Mouse (Mus musculus): Measurements from ENCODE around the gene Pld4. TPM values are rescaled to one million over a fixed set of nuclear protein-coding genes. Genes with fewer than 3 reads are reported as not detected.

The Pld4 gene
- total RNA-seq, 2 experiments from 2014 or later, result 12.5 TPM

- peak in 1 of 2 experiments; percentile 12 for DNase-seq (ENCODE audit: low spot score in 2 of 2)
Observed at GRCm38 (mm10) chr12:112764991-112765390, 4.5 kb downstream of the Pld4 start.

DNA sequence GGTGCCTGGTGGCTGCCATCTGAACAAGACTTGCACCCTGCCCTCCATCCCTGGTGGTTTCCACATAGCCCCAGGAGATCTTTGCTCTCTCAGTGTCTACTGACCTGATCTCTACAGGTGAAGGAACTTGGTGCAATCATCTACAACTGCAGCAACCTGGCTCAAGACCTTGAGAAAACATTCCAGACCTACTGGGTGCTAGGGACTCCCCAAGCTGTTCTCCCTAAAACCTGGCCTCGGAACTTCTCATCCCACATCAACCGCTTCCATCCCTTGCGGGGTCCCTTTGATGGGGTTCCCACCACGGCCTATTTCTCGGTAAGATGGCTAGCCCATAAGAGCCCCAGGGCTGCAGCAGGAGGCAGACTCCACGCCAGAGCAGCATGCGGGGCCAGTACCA is 6.1 kb downstream of the Pld4 start:
- peak in 1 of 2 experiments; percentile 15 for DNase-seq (ENCODE audit: low spot score in 2 of 2)

DNA sequence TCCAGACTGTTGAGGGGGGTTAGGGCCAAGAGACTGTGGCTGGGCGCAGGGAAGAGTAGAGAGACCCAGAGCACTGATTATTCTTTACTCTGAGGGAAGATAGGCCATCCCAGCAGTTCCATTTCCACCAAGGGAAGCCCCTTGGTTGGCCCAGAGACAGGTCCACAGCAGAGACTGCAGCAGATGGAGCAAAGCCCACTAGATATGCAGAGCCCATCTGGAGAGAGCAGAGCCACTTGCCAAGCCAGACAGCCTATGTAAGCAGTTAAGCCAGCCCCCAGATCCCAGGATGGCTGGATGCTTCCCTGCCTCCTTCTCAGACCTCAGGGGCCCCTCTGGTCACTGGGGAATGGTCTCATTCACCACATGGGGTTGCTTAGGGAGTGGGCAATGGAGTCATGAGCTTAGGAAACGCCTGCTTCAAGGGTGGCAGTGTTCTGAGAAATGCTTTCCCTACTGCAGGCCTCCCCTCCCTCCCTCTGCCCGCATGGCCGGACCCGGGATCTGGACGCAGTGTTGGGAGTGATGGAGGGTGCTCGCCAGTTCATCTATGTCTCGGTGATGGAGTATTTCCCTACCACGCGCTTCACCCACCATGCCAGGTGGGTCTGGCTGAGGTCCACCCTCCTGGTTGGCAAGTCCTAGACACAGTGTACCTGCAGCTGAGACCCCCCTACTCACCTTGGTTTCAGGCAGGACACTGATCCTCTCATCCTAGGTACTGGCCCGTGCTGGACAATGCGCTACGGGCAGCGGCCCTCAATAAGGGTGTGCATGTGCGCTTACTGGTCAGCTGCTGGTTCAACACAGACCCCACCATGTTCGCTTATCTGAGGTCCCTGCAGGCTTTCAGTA is 6.8 kb downstream of the Pld4 start:
- DNase-seq (ENCODE audit: low spot score in 2 of 2), result peak in 1 of 2 experiments; percentile 16

DNA sequence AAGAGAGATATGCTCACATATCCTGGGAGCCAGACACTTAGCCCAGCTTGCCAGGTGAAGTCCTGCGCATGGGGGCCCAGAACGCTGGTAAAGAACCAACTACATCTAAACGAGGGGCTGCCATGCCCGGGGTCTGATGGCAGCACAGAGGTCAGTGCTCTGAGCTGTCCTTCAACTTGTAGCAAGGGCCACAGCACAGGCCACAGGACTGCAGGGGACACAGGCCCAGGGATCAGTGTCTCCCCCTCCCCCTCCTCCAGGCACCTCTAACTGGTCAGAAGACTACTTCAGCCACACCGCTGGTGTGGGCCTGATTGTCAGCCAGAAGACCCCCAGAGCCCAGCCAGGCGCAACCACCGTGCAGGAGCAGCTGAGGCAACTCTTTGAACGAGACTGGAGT is 7.7 kb downstream of the Pld4 start:
- peak in 1 of 2 experiments; percentile 13 for DNase-seq (ENCODE audit: low spot score in 2 of 2)

DNA sequence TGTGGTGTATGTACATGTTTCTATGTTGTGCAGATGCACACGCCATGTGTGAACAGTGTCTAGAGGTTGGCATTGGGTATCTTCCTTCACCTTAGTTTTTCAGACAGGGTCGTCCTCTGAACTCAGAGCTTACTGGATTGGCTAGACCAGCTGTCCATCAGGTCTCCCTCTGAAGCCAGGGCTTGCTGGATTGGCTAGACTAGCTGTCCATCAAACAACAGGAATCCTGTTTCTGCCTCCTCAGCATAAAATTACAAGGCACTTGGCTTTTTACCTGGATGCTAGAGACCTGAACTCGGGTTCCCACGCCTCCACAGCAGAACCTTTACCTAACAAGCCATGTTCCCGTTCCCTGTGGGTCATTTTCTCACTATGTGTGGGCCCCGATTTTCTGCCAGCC is 8.6 kb downstream of the Pld4 start:
- DNase-seq (ENCODE audit: low spot score in 2 of 2), result peak in 1 of 2 experiments; percentile 12

GRCm38 (mm10) chr12:112769751-112770150 is 9.3 kb downstream of the Pld4 start:
- no peak for DNase-seq (ENCODE audit: low spot score in 2 of 2)

- peak; percentile 6 to 14 for DNase-seq (ENCODE audit: low spot score in 2 of 2)
Observed at GRCm38 (mm10) chr12:112770396-112770795, 9.9 kb downstream of the Pld4 start.

DNA sequence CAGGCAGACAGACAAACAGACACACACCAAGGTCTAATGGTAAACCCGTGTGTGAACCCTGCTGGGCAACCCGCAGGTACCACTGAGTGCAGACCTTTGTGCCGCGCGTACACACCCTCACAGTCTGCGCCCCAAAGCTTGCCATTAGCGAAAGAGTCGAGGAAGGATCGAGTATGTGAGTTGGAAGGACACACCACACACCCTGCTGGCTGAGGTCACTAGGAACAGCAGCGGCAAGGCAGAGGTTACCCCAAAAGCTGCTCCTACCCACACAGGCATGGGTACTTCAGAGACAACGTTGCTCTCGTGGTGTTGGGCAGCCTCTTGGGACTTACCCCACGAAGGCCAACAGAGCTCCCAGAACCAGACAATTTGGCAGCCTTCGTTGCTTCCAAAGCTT is 11.9 kb downstream of the Pld4 start:
- peak in 1 of 2 experiments; percentile 14 for DNase-seq (ENCODE audit: low spot score in 2 of 2)

DNA sequence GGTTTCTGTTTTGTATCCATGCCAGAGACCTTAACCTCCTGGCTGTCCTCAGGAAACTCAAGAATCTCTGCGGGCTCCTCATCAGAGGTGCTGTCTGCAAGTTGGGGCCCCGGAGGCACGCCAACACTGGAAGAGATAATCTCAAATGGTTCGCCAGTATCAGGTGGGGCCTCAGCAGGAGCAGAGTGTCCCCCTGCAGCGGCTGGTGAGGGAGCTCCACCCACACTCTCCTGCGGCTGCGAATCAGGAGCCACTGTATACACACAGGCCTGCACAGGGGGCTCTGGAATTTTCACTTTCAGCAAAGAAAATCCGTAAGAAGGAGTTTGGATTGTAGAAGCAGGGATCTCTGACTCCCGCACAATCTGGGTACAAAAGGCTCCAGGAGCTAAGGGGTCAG is 12.9 kb downstream of the Pld4 start:
- DNase-seq (ENCODE audit: low spot score in 2 of 2), result no peak

GRCm38 (mm10) chr12:112774026-112774425 is 13.6 kb downstream of the Pld4 start:
- DNase-seq (ENCODE audit: low spot score in 2 of 2), result no peak

GRCm38 (mm10) chr12:112774481-112774880 is 14.0 kb downstream of the Pld4 start:
- DNase-seq (ENCODE audit: low spot score in 2 of 2), result no peak

DNA sequence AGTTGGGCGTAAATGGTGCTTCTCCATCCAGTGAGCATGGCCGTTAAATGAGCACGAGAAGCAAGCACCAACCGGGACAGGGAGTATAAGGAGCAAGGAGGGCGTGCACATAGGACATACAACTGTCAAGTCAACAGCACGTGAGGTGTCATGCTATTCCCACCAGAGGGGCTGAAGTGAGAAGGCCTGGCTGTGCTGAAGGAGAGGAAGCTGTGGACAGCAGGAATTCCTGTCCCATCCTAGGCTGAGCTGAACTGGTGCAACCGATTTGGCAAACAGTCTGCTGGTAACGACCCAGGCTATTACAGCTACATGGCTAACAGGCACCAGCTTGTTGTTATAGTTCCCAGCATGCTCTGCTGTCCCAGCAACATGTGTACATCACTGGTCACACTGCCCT is 30.6 kb downstream of the Pld4 start:
- no peak for DNase-seq (ENCODE audit: low spot score in 2 of 2)

GRCm38 (mm10) chr12:112793601-112794355 is 33.3 kb downstream of the Pld4 start:
- DNase-seq (ENCODE audit: low spot score in 2 of 2), result peak in 1 of 2 experiments; percentile 45

DNA sequence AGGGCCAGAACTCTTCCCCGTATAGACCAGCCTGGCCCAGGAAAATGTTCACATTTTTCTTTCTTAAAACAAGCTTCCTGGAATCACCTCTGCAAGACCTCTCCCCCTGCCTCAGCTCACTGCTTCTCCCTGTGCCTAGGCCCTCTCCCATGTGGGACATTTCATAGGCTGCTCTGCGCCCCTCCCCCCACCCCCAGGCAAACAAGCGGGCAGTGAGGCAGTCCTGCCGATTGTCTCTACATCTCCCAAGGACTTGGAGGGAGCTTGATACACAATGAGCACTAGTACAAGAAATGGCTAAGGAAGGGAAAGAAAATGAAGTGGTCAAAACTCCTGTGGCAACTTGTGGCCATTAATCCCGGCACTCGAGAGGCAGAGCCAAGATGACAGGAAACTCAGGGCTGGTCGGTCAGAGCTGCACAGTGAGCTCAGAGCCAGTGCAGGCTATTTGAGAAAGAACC is 33.9 kb downstream of the Pld4 start:
- no peak for DNase-seq (ENCODE audit: low spot score in 2 of 2)

GRCm38 (mm10) chr12:112794998-112795397 is 34.5 kb downstream of the Pld4 start:
- no peak for DNase-seq (ENCODE audit: low spot score in 2 of 2)

- peak in 1 of 2 experiments; percentile 42 for DNase-seq (ENCODE audit: low spot score in 2 of 2)
Observed at GRCm38 (mm10) chr12:112795466-112796104, 35.1 kb downstream of the Pld4 start.

DNA sequence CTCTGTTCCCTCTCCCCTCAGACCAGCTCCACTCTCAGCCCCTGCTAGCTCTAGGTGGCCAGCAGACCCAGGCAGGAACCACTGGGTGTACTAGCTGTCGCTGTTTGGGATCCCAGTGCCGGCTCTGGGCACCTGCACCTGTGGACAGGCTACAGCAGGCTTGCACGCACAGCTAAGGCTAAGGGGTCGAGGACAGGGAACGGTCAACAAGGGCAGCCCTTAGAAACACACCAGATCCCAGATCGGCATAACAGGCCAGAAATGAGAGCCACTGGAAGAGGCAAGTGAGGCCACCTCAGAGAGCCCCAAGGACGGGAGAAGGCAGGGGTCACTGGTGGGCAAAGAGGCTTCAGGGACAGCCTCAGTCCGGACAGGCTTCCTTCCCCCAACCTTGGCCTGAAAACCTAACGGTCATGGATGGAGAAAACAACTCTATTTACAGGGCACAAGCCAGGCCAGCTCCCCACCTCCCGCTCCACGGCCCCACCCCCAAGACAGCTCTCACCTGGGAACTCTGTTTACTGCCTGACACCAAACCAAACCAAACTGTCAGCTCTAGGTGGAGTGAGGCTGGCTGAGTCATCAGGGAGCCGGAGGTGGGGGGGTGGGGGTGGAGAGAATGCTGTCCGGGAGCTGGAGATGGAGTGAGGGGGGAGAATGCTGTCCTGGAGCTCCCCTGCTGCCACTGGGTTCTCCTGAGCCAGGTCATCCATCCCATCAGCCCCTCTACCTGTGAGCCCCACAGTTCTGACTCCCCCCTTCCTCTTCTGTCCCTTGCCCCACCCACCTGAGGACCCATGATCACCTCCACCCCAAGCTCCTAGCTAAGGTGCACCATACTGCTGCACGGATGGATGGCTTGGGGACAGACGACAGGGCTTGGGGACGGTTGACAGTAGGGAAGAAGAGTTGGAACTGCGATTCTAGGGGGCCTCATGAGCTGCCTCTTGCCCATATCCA is 36.4 kb downstream of the Pld4 start:
- no peak for DNase-seq (ENCODE audit: low spot score in 2 of 2)

DNA sequence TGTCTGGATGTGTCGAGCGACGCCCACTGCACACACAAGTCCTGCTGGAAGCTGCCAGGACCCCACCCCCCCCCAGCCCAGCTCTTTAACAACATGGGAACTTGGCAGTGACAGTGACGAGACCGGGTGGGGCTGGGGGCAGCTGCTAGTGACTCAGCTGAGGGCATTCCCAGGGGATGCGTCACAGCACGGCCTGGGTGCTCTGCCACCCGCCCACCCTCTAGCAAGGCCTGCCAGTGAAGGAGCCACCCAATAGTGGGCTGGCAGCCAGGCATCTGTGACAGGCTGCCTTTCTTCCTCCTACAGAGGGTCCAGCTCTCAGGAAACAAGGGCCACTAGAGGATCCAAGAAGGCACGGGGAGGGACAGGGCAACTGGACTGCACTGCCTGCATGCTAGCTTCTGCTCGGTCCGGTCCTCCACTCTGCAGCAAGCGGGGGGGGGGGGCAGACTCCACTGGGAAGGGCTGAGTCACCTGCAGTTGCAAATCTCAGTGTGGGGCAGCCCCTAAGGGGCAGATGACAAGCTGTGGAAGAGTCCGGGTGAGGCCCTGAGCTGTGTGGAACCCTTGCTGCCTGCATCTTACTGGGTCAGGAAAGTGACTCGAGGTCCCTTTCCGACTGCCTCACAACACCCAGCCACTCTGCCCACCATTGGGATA is 37.3 kb downstream of the Pld4 start:
- DNase-seq (ENCODE audit: low spot score in 2 of 2), result no peak

- DNase-seq (ENCODE audit: low spot score in 2 of 2), result peak in 1 of 2 experiments; percentile 47
Observed at GRCm38 (mm10) chr12:112798332-112798681, 37.9 kb downstream of the Pld4 start.

GRCm38 (mm10) chr12:112798716-112799115 is 38.3 kb downstream of the Pld4 start:
- no peak for DNase-seq (ENCODE audit: low spot score in 2 of 2)

Measured in gastrocnemius, postnatal 4 days (tissue).